Mouse (Mus musculus): Measurements from ENCODE around the gene St5. TPM values are rescaled to one million over a fixed set of nuclear protein-coding genes. Genes with fewer than 3 reads are reported as not detected.

The St5 gene
- polyA plus RNA-seq, 1 experiment from 2014 or later: 21.7 TPM

DNA sequence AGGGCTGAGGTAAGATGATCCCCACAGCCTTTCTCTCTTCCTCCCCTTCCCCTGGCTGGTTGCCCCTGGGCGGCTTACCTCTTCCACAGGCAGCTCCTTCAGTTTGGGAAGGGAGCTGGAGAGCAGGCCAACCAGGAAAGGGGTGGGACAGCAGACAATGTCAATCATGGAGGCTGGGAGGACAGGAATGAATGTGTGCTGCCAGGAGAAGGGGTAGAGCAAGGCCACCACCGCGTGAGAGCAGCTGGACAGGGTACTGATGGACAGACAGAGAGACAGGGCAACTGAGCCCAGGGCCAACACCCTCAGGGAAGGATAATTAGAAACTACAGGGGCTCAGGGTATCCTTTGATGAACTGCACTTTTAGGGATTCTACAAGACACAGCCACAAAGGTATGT, 175.9 kb downstream of the St5 start:
- Histone ChIP-seq H3K9ac (replicated peaks) (no peak overlapping the region; the same call in 1 of the 2 replicates), H3K27me3 (no peaks in the 10 kb centered on the region), H3K4me1 (replicated peaks) (0 out of 2 replicates have a peak, but pooled peaks cover 3% of the 10 kb centered on the region), H3K4me2 (replicated peaks) (no peak overlapping the region), H3K4me3 (replicated peaks) (no peak overlapping the region), H3K9me3 (no peaks in the 10 kb centered on the region), H3K27ac (no peak overlapping the region), H3K36me3 (peaks cover 69% of the 10 kb centered on the region)
- no peak for ATAC-seq
- 80% methylated on average over 3 of the region's 3 CpGs for WGBS

DNA sequence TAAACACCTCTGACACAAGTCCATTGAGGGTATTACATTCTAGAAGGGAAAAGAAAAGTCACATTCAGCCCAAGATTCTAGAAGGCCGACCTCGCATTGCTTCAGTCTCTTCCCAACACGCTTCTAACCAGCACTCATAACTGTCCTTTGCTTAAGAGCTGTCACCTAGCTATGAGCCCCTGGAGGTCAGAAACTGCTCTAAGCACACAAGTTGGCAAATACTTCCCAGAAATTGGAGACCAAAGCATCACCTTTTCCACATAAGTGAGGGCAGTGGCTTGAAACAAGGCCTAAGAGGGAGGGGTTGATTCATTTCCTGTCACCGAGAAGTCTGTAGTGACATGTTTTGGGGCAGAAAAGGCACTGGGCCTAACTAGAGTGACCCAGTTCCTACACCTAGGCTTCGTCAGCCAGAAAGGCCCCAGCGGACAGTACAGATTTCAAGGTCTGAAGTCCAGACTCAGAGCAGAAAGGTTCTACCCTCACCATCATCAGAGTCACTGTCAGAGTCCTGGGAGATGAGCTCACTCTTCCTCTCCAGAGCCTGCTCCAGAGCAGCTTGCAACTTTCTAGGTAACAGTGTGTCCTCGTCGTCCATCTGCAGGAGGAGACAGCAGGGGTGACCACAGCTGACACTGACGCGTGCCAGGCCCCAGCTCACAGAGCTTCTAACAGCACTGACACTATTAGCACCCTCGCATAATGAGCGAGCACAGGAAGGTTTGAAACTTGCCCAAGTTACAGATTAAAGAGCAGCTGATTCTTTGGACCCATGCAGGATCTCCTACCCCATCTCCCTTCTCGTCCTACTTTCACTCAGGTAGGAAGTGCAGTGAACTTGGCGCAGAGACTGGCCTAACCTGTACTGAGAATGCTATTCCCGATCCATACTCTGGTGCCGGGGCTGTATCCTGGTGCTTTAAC, 177.4 kb downstream of the St5 start:
- H3K9me3 ChIP-seq: no peaks in the 10 kb centered on the region
- no peak overlapping the region for H3K4me2 ChIP-seq (replicated peaks)
- ATAC-seq: no peak
- no peak overlapping the region for H3K4me3 ChIP-seq (replicated peaks)
- H3K4me1 ChIP-seq (replicated peaks): peaks cover 17% of the 10 kb centered on the region
- H3K27me3 ChIP-seq: no peaks in the 10 kb centered on the region
- 83% methylated on average over 16 of the region's 16 CpGs for WGBS
- H3K36me3 ChIP-seq: peaks cover 77% of the 10 kb centered on the region
- no peak overlapping the region for H3K9ac ChIP-seq (replicated peaks)
- no peak overlapping the region for H3K27ac ChIP-seq

DNA sequence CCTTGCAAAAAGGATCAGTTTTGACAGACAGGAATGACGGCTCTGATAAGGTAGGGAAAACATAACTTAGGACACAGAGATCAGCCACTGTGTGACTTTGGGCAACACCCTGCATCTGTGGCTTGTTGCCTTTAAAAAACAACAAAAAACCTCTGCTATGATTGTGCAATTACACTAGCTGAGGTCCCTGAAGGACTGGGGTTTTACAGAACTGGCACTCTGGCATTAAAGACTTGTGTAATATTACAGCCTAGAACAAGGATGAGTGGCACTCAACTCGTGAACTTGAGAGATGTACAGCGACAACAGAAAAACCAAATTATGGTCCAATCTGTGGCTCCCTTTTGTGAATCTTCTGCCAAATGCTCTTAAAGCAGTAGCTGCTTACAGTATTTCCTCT, 178.6 kb downstream of the St5 start:
- H3K27me3 ChIP-seq: no peaks in the 10 kb centered on the region
- WGBS: 88% methylated on average over 3 of the region's 3 CpGs
- H3K36me3 ChIP-seq: peaks cover 71% of the 10 kb centered on the region

DNA sequence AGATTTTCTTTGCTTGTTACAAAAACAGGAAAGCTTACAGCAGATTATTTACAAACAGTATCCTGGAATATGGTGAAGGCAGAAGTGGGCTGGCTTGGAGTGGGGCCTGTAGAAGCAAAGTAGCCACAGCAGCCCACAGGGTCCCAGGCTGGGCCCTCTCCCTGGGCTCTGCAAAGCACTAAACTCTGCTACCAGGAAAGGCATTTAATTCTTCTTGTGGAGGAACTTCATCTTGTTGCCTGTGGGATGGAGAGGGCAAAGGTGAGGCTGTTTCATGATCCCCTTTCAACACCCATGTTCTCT, 179.0 kb downstream of the St5 start:
- peaks cover 31% of the 10 kb centered on the region for H3K4me1 ChIP-seq (replicated peaks)
- H3K27me3 ChIP-seq: no peaks in the 10 kb centered on the region
- H3K36me3 ChIP-seq: peaks cover 69% of the 10 kb centered on the region
- H3K27ac ChIP-seq: no peak overlapping the region
- no peak overlapping the region for H3K4me3 ChIP-seq (replicated peaks)
- H3K9ac ChIP-seq (replicated peaks): no peak overlapping the region
- H3K4me2 ChIP-seq (replicated peaks): no peak overlapping the region
- no peaks in the 10 kb centered on the region for H3K9me3 ChIP-seq
- no peak for ATAC-seq

More for the DNA sequence above, 178.6 kb downstream of the St5 start:
- H3K4me2 ChIP-seq (replicated peaks): no peak overlapping the region
- ATAC-seq: no peak
- H3K4me1 ChIP-seq (replicated peaks): peaks cover 29% of the 10 kb centered on the region
- no peaks in the 10 kb centered on the region for H3K9me3 ChIP-seq
- H3K4me3 ChIP-seq (replicated peaks): no peak overlapping the region
- no peak overlapping the region for H3K9ac ChIP-seq (replicated peaks)
- H3K27ac ChIP-seq: no peak overlapping the region

DNA sequence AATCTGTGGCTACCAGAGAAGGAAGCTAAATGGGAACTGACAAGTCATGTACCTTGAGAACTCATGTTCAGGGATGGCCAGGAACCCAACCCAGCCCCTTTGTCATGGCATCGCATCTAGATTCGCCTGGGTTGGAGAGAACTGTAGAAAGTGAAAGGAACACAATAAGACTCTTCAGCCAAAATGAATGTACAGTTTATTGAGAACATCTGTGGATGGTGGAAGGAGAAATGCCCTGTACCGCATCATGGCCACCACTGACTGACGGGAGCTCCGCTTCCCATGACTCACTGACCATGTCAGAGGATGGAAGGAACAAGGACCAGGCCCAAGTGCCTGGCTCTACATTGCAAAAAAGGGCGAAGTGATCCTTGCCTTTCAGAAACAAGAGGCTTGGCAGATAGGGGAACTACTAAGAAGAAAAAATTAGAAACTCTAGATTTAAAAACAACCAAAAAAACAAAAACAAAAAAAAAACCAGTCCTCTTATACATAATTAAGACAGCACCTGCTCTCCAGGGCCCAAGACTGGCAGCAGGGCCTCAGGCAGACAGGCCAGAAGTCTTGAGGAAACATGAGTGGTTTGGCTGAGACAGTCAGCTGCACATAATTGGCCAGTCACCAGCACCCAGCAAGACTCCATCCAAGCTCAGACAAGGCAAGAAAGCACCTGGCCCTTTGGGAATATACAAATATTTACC, 179.5 kb downstream of the St5 start:
- peak overlapping the region; percentile 19; the same call in 1 of the 2 replicates for H3K27ac ChIP-seq
- H3K4me3 ChIP-seq (replicated peaks): no peak overlapping the region
- H3K9me3 ChIP-seq: no peaks in the 10 kb centered on the region
- no peak overlapping the region for H3K9ac ChIP-seq (replicated peaks)
- no peaks in the 10 kb centered on the region for H3K27me3 ChIP-seq
- ATAC-seq: no peak
- H3K4me2 ChIP-seq (replicated peaks): no peak overlapping the region
- H3K4me1 ChIP-seq (replicated peaks): peaks cover 31% of the 10 kb centered on the region
- 66% methylated on average over 6 of the region's 6 CpGs for WGBS
- H3K36me3 ChIP-seq: peaks cover 69% of the 10 kb centered on the region

DNA sequence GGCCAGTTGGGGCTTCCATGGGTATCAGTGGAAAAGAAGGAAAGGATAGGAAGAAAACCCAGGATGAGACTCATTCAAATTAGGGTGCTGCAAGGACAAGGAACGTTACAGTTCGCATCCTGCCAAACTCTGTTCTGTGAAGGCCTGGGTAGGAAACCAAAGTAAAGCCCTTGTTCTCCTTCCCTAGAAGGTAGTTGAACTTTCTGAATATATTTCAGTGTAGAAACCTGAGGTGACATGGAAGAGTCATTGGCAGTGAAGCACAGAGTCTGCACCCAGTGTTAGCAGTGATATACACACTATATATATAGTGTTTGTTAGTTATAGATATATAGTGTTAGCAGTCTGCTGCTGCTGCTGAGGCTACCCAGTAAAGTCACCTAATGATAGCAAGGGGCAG, 180.1 kb downstream of the St5 start:
- WGBS: 68% methylated on average over 2 of the region's 2 CpGs
- H3K9me3 ChIP-seq: no peaks in the 10 kb centered on the region
- no peaks in the 10 kb centered on the region for H3K27me3 ChIP-seq
- no peak overlapping the region for H3K9ac ChIP-seq (replicated peaks)
- peaks cover 32% of the 10 kb centered on the region for H3K4me1 ChIP-seq (replicated peaks)
- no peak for ATAC-seq
- H3K4me2 ChIP-seq (replicated peaks): no peak overlapping the region
- H3K36me3 ChIP-seq: peaks cover 69% of the 10 kb centered on the region
- no peak overlapping the region for H3K27ac ChIP-seq
- H3K4me3 ChIP-seq (replicated peaks): no peak overlapping the region

DNA sequence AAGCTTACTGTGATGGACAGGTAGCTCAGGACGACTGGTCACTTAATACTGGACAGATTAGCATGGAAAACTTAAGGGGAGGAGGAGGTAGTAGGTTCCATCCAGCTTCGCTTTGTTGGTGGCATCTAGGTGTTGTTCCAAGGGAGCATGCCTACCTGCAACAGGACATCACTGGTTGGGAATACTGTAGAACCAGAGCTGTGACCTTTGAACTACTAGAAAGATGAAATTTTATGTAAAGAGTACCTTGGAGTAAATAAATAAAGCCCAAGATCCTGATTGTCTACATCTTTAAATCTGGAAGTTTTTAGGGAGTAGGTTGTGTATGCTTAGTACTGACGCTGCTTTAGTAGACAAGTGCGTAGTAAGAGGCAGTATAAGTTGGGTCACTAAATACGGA, 181.3 kb downstream of the St5 start:
- peaks cover 40% of the 10 kb centered on the region for H3K4me1 ChIP-seq (replicated peaks)
- H3K9ac ChIP-seq (replicated peaks): no peak overlapping the region
- no peaks in the 10 kb centered on the region for H3K27me3 ChIP-seq
- H3K4me3 ChIP-seq (replicated peaks): no peak overlapping the region
- no peak for ATAC-seq
- H3K27ac ChIP-seq: no peak overlapping the region
- H3K4me2 ChIP-seq (replicated peaks): no peak overlapping the region
- H3K36me3 ChIP-seq: peaks cover 64% of the 10 kb centered on the region
- 81% methylated on average over 5 of the region's 5 CpGs for WGBS
- no peaks in the 10 kb centered on the region for H3K9me3 ChIP-seq

DNA sequence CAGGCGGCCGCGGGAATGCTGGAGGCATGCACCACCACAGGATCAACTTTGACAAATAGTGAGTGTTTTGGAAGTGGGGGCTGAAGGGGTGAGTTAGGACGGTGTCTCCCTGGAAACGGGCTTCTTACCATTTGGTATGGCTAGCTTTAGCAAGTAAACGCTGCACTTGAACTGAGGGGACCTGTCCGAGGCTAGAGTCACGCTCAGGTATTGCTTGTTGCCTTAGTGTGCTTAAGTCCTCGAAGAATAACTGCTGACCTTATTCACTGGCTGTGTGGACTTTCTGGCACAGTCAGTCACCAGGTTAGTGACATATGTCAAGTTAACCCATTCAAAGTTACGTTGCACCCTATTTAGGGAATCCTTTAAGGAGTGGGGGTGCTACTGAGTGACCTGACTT, 183.5 kb downstream of the St5 start:
- 3% methylated on average over 10 of the region's 10 CpGs for WGBS
- ATAC-seq: no peak
- H3K27ac ChIP-seq: no peak overlapping the region

DNA sequence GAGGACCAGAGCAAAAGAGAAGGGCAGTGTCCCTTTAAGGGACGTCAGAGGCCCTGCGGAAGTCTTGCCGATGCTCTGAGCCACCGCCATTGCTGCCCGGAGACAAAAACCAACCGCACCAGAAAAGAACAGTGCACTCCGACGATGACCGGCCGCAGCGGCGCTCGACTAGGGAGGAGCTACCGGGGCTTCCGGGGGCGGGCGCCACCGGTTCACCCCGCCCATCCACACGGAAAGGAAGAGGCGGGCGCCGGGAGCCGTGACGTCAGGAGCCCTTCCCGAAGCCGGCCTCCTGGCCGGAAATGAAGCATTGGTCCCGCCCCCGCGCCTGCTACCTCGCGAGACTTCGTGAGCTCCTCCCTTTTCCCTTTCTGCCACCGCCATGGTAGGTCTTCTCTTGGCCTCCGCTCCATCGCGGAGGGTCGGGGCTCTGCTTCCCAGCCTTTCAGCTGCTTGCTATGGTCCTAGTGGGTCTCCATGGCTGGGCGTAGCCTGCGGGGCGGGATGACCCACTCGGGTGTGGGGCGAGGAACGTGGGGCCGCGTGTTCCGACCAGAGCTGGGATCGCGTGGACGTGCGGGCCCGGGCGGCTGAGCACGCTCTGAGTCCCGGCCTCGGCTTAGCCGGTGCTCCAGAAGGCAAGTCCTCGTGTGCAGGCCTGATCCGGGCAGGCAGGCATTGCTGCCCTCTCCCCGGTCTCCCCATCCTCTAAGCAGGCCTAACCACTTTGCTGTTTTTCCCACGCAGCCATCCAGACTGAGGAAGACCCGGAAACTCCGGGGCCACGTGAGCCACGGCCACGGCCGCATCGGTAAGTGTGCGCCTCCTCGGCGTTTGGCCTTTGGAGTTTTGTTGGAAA, 184.3 kb downstream of the St5 start, which contains the start of gene Rpl27a:
Gene Rpl27a, plus strand, starts transcription at position 310 of the 859 bp plus-strand sequence.
- Histone ChIP-seq H3K27ac (peak within 1 kb of the TSS; percentile 96), H3K27me3 (no peaks in the 10 kb centered on the region), H3K9me3 (no peaks in the 10 kb centered on the region), H3K4me1 (replicated peaks) (peaks cover 40% of the 10 kb centered on the region), H3K9ac (replicated peaks) (peak within 1 kb of the TSS; percentile 96), H3K4me3 (replicated peaks) (peak within 1 kb of the TSS; percentile 79), H3K36me3 (peaks cover 36% of the 10 kb centered on the region), H3K4me2 (replicated peaks) (peak within 1 kb of the TSS; percentile 95)
- ATAC-seq: peak; percentile 96
- WGBS: under 1% methylated on average over 72 of the region's 72 CpGs

More for the DNA sequence above, 183.5 kb downstream of the St5 start:
- peak overlapping the region; percentile 95 for H3K4me2 ChIP-seq (replicated peaks)
- H3K36me3 ChIP-seq: peaks cover 45% of the 10 kb centered on the region
- H3K4me3 ChIP-seq (replicated peaks): peak overlapping the region; percentile 79
- peaks cover 40% of the 10 kb centered on the region for H3K4me1 ChIP-seq (replicated peaks)
- H3K9ac ChIP-seq (replicated peaks): peak overlapping the region; percentile 96
- no peaks in the 10 kb centered on the region for H3K27me3 ChIP-seq
- no peaks in the 10 kb centered on the region for H3K9me3 ChIP-seq

DNA sequence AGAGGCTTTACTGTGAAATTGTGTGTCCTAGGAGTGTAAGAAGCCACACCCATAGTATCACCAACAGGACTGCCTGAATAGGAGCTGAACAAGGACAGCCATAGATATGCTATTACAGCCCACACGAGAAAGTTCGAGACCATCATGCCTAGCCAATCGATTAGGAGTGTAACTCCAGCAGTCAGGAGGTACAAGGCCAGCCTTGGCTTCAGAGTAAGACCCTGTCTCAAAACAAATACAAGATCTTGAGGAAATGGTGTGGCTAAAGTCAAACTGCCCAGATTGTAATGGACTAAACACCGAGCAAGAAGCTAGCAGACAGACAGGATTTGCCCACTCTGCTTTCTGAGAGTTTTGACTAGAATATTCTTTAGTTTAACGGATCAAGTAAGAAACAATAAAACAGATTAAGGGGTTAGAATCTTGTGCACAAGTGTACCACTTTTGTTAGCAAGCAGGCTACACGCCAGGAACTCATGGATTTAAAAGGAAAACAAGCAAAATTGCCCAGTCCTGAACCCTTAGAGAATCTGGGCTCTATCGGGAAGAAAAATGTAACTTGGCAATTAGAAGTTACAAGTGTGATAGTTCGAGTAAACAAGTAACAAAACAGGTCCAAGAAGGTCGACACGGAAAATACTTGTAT, 185.2 kb downstream of the St5 start:
- H3K4me1 ChIP-seq (replicated peaks): peaks cover 36% of the 10 kb centered on the region
- peak overlapping the region; percentile 96 for H3K27ac ChIP-seq
- peak overlapping the region; percentile 96 for H3K9ac ChIP-seq (replicated peaks)
- ATAC-seq: no peak
- H3K9me3 ChIP-seq: no peaks in the 10 kb centered on the region
- H3K36me3 ChIP-seq: peaks cover 27% of the 10 kb centered on the region
- 19% methylated on average over 10 of the region's 10 CpGs for WGBS
- peak overlapping the region; percentile 79 for H3K4me3 ChIP-seq (replicated peaks)
- H3K4me2 ChIP-seq (replicated peaks): peak overlapping the region; percentile 68
- no peaks in the 10 kb centered on the region for H3K27me3 ChIP-seq

DNA sequence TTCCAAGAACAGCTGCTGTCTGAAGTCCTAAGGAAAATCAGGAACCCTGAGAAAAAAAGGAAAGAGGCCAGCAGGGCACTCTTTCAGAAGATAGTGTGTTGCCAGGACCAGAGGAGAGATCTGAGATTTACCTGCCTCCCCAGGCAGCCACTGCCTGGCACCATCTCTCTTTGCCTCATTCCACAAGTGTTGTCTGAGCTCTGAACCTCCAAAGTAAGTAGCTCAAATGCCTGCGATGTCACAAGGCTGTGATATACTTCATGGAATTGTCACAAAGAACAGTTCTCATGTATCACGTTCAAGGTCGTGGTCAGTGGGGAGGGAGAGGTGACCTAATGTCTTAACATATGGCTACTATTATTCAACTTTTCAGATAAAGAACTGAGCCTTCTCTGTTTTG, 186.9 kb downstream of the St5 start:
- ATAC-seq: no peak
- Histone ChIP-seq H3K9ac (replicated peaks) (no peak overlapping the region), H3K9me3 (no peaks in the 10 kb centered on the region), H3K27ac (no peak overlapping the region), H3K36me3 (peaks cover 11% of the 10 kb centered on the region), H3K4me1 (replicated peaks) (peaks cover 28% of the 10 kb centered on the region), H3K27me3 (no peaks in the 10 kb centered on the region), H3K4me2 (replicated peaks) (no peak overlapping the region), H3K4me3 (replicated peaks) (no peak overlapping the region)
- WGBS: 92% methylated on average over 3 of the region's 3 CpGs
